Mouse (Mus musculus) heart, postnatal 0 days (tissue): ENCODE measurements around the gene Fbxl14.

ENCODE experiments used
- CTCF ChIP-seq: IDR thresholded peaks from 2 replicates; pipeline ENCODE4 v1.5.1; 2016; ENCODE audit warnings: antibody characterized with exemption, control low read depth, low read depth
- EP300 ChIP-seq: IDR thresholded peaks from 2 replicates; pipeline ENCODE4 v1.6.1; 2016; ENCODE audit warnings: antibody characterized with exemption, low read depth

DNA sequence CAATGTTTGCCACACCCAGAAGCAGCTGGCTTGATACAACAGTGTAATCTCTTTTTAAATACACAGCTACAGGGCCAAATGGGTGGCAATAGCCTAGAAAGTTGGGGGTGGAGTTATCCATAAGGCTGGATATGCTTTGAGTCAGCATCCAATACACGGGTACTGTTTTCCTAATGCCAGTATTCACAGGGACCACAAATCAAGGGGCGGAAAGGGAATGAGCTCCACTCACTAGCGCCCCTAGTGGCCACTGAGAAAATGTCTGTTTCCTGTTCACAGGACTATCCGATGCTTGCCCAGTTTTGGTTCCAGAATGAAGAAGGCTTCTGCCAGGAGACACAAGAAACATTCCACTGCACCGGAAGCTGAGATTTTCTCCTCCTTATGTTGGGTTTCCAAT lies 7.3 kb upstream of the Fbxl14 start:
- TF ChIP-seq EP300 (no peak), CTCF (peak; percentile 70)
